Mouse (Mus musculus) heart, embryonic 12.5 days (tissue): ENCODE measurements at regions not wholly inside any gene's neighbourhood (a gene's known extent, or its start where the extent isn't known, plus 50 kb on each side); places are given as distances from the start of the nearest gene placed in this dataset.

Experiments
- ATAC-seq: fragments of 200-750 bp; cut with Nextera tagmentation; 2 replicates; pipeline ENCODE4 v1.8.0; 2017; ENCODE audit warnings: moderate TSS enrichment, moderate library complexity; ENCODE audit not compliant: insufficient number of reproducible peaks, low FRiP score
- H3K27ac ChIP-seq: fragments of 300-500 bp; sonication (generic); 2 replicates; pipeline ENCODE4 v1.5.1; 2016; ENCODE audit warnings: mild to moderate bottlenecking, moderate library complexity; ENCODE audit not compliant: poor library complexity, severe bottlenecking
- H3K27me3 ChIP-seq: fragments of 300-500 bp; sonication (generic); replicated peaks from 2 replicates; pipeline ENCODE4 v1.6.1; 2016; ENCODE audit warnings: mild to moderate bottlenecking, moderate library complexity
- H3K36me3 ChIP-seq: fragments of 300-500 bp; sonication (generic); 2 replicates; pipeline ENCODE4 v1.6.1; 2016; ENCODE audit warnings: mild to moderate bottlenecking, moderate library complexity
- H3K4me1 ChIP-seq: fragments of 300-500 bp; sonication (generic); replicated peaks from 2 replicates; pipeline ENCODE4 v1.6.1; 2016; ENCODE audit warnings: mild to moderate bottlenecking
- H3K4me2 ChIP-seq: fragments of 300-500 bp; sonication (generic); 2 replicates; pipeline ENCODE4 v1.6.1; 2016; ENCODE audit warnings: mild to moderate bottlenecking, moderate library complexity
- H3K4me3 ChIP-seq: fragments of 300-500 bp; sonication (generic); 2 replicates; pipeline ENCODE4 v1.5.1; 2016; ENCODE audit warnings: mild to moderate bottlenecking
- H3K9ac ChIP-seq: fragments of 300-500 bp; sonication (generic); 2 replicates; pipeline ENCODE4 v1.6.1; 2016; ENCODE audit warnings: mild to moderate bottlenecking, moderate library complexity
- H3K9me3 ChIP-seq: fragments of 300-500 bp; sonication (generic); replicated peaks from 2 replicates; pipeline ENCODE4 v1.6.1; 2016; ENCODE audit warnings: mild to moderate bottlenecking, moderate library complexity
- WGBS: fragments of 180-500 bp; shearing (Covaris S2); methylation state at CpG from one replicate; pipeline ENCODE4 v1.1.7; 2016; 5-methylcytosine and 5-hydroxymethylcytosine counted together

DNA sequence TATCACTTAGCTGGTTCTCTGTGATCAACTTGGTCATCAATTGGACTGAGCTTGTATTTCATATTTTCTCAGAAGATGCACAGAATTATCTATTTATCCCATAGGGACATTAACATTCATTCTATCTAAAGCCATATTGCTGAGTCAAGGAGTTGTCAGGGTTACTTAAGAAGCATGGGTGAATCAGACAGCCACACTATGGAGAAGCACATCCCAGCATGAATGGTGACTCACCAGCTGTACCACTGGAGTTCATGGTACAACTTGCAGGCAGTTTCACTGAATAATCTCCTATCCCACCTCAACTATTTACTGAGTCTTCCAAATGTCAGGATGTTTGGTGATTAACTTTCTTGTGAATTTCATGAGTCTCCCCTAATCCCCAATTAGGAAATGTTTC is 678.6 kb downstream of the Gsdmc2 start:
- Histone ChIP-seq H3K4me2 (no peak overlapping the region), H3K4me1 (peaks cover 8% of the 10 kb centered on the region), H3K27ac (no peak overlapping the region), H3K4me3 (no peak overlapping the region), H3K36me3 (no peaks in the 10 kb centered on the region), H3K9me3 (no peaks in the 10 kb centered on the region), H3K9ac (no peak overlapping the region), H3K27me3 (no peaks in the 10 kb centered on the region)
- ATAC-seq: no peak

DNA sequence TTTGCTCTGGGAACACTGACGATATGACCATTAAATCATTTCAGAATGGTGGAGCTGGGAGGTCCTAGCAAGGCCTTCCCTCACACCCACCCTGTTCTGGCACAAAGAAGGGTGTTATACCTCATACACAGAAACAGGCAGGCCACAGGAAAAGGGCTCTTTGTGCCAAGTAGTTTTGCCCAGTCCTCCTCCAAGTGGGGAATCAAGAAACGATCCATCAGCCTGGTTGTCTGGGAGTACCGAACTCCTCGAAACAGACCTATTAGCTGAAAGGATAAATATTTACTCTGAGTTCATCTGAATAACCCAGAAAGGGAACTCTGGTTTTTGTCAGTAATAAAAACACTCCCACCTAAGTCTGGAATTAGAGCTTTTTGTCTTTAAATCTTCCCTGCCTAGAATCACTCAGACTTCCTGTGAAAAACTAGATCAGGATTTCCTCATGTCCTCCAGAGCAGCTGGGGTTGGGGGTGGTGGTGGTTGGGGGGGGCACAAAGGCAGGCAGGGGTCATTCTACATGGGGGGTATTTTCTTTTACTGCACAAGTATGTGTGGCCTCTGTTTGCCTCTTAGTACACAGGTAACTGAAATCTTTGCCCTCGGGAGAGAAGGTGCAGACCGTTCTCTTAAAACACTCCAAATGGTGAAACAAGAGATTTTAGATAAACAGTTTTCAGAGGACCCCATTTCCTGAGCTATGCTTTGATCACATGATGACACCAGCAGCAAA is 681.3 kb downstream of the Gsdmc2 start:
- Histone ChIP-seq H3K4me2 (no peak overlapping the region), H3K9ac (no peak overlapping the region), H3K4me1 (peaks cover 8% of the 10 kb centered on the region), H3K4me3 (no peak overlapping the region), H3K27ac (no peak overlapping the region), H3K27me3 (no peaks in the 10 kb centered on the region), H3K9me3 (no peaks in the 10 kb centered on the region), H3K36me3 (no peaks in the 10 kb centered on the region)
- WGBS: 31% methylated on average over 6 of the region's 6 CpGs
- ATAC-seq: no peak

DNA sequence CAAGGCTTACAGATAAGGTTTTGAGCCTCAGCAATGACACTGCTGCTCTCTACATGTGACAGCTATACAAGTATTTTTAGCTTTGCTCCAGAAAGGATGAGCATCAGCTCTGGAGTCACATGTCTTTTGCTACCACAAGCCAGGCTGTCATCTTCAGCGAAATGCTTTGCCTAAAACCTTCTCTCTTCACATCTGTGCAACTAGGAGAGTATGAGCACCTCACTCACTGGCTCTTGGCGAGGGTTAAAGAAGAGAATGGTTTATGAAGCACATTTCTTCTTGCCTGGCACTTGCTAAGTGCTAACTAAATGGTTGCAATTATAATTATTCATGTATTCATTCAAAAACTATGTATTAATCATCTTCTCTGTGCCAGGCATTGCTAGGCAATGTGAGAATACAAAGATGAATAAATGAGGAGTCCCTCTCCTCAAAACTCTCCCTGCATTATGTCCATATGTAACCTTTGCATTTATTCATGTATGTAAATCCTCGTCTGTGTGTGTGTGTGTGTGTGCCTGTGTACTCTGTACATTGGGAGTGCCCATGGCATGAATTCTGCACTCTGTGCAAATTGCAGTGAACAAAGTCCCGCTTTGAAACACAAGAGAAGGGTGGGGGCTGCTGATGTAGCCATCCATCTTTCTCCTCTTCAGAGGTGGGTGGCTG is 682.0 kb downstream of the Gsdmc2 start:
- Histone ChIP-seq H3K27me3 (no peaks in the 10 kb centered on the region), H3K9ac (no peak overlapping the region), H3K4me3 (no peak overlapping the region), H3K4me2 (no peak overlapping the region), H3K27ac (no peak overlapping the region), H3K36me3 (no peaks in the 10 kb centered on the region), H3K4me1 (peaks cover 8% of the 10 kb centered on the region), H3K9me3 (no peaks in the 10 kb centered on the region)
- WGBS: 60% methylated on average over 4 of the region's 4 CpGs
- no peak for ATAC-seq

DNA sequence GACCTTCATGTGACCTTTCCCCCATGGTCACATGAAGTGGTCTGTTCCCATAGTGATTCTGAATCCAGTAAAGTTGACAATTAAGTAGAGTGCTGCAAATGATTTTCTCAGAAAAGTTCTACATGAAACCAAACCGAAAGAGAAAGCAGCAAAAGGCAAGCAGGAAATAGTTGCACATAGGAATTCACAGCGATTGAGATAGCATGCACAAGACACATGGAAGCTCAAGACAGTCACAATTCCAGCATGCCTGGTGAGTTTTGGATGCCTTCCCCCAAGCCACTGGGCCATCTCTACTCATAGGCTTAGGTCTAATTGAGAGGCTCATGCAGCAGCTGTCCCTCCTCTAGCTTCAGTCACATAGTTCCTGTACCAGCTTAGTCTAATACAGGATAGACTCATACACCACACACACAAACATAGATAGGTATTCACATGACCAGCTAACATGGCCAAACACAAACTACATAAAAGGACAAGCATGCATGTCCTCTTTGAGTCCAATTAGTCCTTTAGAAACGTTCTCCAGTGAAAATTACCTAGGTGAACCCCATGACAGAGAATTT is 721.8 kb downstream of the Gsdmc2 start:
- H3K9ac ChIP-seq: no peak overlapping the region
- no peaks in the 10 kb centered on the region for H3K4me1 ChIP-seq
- no peaks in the 10 kb centered on the region for H3K36me3 ChIP-seq
- no peak overlapping the region for H3K27ac ChIP-seq
- WGBS: 70% methylated on average over 3 of the region's 3 CpGs
- H3K9me3 ChIP-seq: no peaks in the 10 kb centered on the region
- no peak for ATAC-seq
- no peaks in the 10 kb centered on the region for H3K27me3 ChIP-seq
- no peak overlapping the region for H3K4me2 ChIP-seq
- no peak overlapping the region for H3K4me3 ChIP-seq

DNA sequence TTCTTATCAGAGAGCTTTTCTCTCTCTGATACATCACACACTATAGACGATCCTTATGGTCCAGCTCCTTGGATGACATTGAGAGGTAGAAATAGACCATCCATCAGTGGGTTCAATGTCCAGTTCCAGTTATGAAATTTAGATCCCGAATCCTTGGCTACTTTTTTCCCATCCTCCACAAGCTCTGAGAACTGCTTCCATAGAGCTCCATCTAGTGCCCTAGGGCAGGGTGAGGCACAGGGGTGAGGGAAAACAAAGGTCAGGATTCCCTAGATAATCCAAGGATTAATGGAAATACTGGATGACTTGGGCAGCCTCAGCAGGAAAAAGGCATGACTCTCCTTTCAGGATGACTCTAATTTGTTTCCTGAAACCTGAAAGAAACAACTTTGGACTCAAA is 732.1 kb downstream of the Gsdmc2 start:
- no peaks in the 10 kb centered on the region for H3K4me1 ChIP-seq
- no peak overlapping the region for H3K9ac ChIP-seq
- no peak overlapping the region for H3K4me3 ChIP-seq
- H3K27ac ChIP-seq: no peak overlapping the region
- no peaks in the 10 kb centered on the region for H3K36me3 ChIP-seq
- H3K4me2 ChIP-seq: no peak overlapping the region
- no peaks in the 10 kb centered on the region for H3K9me3 ChIP-seq
- 61% methylated on average over 2 of the region's 2 CpGs for whole genome bisulfite sequencing
- no peaks in the 10 kb centered on the region for H3K27me3 ChIP-seq
- no peak for ATAC-seq

DNA sequence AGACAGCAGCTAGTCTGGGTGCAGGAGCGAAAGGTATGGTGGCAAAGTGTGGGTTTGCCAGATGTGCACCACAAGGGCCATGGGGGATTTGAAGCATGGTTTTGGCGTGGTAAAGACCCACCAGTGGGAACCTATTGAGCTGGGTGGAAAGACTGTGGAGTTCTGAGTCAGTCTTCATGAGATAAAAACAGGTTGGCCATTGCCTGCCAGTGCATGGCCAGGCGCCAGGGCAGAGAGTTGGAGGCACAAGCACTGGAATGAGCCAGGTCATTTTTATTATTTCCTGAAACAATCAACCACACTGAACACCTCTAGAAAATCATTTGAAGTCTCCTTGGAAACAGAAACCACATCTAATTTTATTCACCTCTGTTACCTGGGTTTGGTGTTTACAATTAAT is 744.9 kb downstream of the Gsdmc2 start:
- Histone ChIP-seq H3K27me3 (no peaks in the 10 kb centered on the region), H3K4me2 (no peak overlapping the region), H3K4me3 (no peak overlapping the region), H3K4me1 (no peaks in the 10 kb centered on the region), H3K36me3 (no peaks in the 10 kb centered on the region), H3K9ac (no peak overlapping the region), H3K9me3 (0 out of 2 replicates have a peak, but pooled peaks cover 4% of the 10 kb centered on the region), H3K27ac (no peak overlapping the region)
- WGBS: 85% methylated on average over 3 of the region's 3 CpGs
- ATAC-seq: no peak

DNA sequence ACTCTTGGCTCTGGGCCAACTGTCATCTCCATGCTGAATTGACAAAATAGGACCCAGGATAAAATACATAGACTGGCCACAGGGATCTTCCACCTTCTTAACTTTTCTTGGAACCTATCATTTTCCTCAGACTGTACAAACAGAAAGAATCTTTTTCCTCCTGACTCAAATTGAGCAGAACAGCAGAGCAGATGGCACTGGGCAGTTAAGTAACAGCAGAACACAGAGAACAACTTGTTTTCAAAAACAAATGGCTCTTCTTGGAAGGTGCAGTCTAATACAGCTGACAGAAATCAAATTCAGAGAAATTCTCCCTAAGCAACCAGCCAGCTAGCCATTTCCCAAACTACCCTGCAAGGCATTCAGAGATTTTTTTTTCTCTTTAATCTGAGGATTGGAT is 763.0 kb downstream of the Gsdmc2 start:
- Histone ChIP-seq H3K4me2 (no peak overlapping the region), H3K36me3 (no peaks in the 10 kb centered on the region), H3K4me1 (no peaks in the 10 kb centered on the region), H3K27me3 (no peaks in the 10 kb centered on the region), H3K9me3 (no peaks in the 10 kb centered on the region), H3K9ac (no peak overlapping the region), H3K4me3 (no peak overlapping the region), H3K27ac (no peak overlapping the region)
- ATAC-seq: no peak

DNA sequence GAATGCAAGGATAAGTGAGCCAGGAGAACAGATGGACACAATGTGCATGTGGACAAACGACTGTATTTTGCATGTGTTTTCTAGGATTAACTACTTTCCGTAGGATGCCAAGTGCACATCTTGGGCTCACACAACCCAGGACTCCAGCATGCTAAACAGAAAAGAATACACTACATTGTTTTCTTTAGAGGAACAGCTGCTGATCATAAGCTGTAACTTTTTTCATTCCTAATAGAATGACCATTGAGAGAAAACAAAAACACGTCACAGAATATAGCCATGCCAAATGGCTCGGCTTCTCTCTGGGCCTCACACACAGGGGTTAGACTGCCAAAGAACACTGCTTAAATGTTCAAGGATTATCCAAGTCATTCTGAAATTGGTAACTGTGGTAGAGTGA is 765.2 kb downstream of the Gsdmc2 start:
- H3K4me2 ChIP-seq: no peak overlapping the region
- no peaks in the 10 kb centered on the region for H3K9me3 ChIP-seq
- no peak for ATAC-seq

DNA sequence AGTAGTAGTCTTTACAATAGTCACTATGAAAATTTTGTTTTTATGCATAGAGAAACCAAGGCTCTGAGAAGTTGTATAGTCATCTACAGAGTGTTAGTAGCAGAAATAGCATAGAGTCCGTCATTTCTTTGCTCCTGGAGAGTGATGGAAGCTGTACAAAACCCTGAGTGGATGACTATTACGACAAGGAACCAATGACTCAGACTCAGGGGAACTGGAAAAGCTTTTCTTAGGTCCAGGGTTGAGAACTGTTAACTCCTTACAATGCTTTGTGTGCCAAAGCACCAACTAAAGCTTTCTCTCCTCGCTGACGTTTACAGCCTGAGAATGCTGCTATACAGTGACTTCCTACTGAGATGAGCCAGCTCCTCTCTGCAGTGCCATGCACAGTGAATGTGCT is 773.1 kb downstream of the Gsdmc2 start:
- H3K36me3 ChIP-seq: no peaks in the 10 kb centered on the region
- H3K27me3 ChIP-seq: no peaks in the 10 kb centered on the region
- no peak overlapping the region for H3K4me2 ChIP-seq
- H3K9me3 ChIP-seq: peaks cover 3% of the 10 kb centered on the region
- H3K4me1 ChIP-seq: peaks cover 4% of the 10 kb centered on the region
- no peak for ATAC-seq
- no peak overlapping the region for H3K27ac ChIP-seq
- 64% methylated on average over 4 of the region's 4 CpGs for WGBS
- no peak overlapping the region for H3K9ac ChIP-seq
- no peak overlapping the region for H3K4me3 ChIP-seq

More for the DNA sequence above, 765.2 kb downstream of the Gsdmc2 start:
- H3K27me3 ChIP-seq: no peaks in the 10 kb centered on the region
- no peaks in the 10 kb centered on the region for H3K4me1 ChIP-seq
- H3K27ac ChIP-seq: no peak overlapping the region
- H3K9ac ChIP-seq: no peak overlapping the region
- H3K36me3 ChIP-seq: no peaks in the 10 kb centered on the region
- no peak overlapping the region for H3K4me3 ChIP-seq
- WGBS: 81% methylated on average over 4 of the region's 4 CpGs

DNA sequence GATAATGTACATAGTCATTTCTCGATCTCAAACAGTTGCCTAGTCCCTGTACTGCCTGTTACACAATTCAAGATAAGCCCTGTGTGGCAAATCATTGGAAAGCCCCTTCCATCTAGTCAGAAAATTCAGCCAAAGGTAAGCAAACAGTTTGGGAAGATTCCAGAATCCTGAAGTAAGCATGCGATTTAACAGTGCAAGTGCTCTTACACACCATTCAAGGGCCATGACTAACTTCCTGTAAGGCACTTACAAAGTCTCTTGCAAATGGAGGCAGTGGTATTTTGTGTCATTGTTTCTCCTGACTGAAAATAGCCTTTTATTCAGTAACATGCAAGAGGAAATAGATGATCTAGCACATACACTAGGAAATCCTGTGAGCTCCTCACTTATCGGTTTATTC is 777.9 kb downstream of the Gsdmc2 start:
- no peak overlapping the region for H3K9ac ChIP-seq
- H3K4me3 ChIP-seq: no peak overlapping the region
- no peak for ATAC-seq
- H3K36me3 ChIP-seq: no peaks in the 10 kb centered on the region
- no peaks in the 10 kb centered on the region for H3K9me3 ChIP-seq
- no peak overlapping the region for H3K4me2 ChIP-seq
- H3K27me3 ChIP-seq: no peaks in the 10 kb centered on the region
- peaks cover 4% of the 10 kb centered on the region for H3K4me1 ChIP-seq
- H3K27ac ChIP-seq: no peak overlapping the region
- WGBS: 58% methylated on average over 3 of the region's 3 CpGs

DNA sequence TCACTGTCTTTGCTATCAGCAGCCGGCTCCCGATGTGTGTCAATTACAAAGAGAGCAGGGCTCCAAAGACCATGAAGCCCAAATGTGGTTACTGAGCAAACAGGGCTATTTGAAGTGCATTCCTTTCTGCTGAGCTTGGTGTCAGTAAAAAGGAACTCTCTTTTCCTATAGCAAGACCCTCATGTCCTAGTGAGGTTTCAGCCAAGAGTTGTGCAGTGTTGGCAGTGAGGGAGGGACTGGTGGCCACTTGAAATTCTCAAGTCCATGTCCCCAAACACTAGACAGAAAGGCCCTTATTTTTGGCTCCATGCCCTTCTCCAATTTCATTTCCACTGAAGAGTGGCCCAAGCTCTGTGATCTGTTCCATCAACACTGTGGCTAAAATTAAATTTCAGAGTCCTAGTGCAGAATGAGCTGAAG is 778.9 kb downstream of the Gsdmc2 start:
- no peak overlapping the region for H3K4me2 ChIP-seq
- H3K27me3 ChIP-seq: no peaks in the 10 kb centered on the region
- H3K9me3 ChIP-seq: no peaks in the 10 kb centered on the region
- peak overlapping the region; percentile 85 for H3K27ac ChIP-seq
- peaks cover 4% of the 10 kb centered on the region for H3K4me1 ChIP-seq
- H3K9ac ChIP-seq: no peak overlapping the region
- peak; percentile 85 for ATAC-seq
- H3K4me3 ChIP-seq: no peak overlapping the region
- WGBS: 30% methylated on average over 2 of the region's 2 CpGs
- no peaks in the 10 kb centered on the region for H3K36me3 ChIP-seq
